Mouse (Mus musculus): ENCODE measurements at regions not wholly inside any gene's neighbourhood (a gene's known extent, or its start where the extent isn't known, plus 50 kb on each side); places are given as distances from the start of the nearest gene placed in this dataset.

DNA sequence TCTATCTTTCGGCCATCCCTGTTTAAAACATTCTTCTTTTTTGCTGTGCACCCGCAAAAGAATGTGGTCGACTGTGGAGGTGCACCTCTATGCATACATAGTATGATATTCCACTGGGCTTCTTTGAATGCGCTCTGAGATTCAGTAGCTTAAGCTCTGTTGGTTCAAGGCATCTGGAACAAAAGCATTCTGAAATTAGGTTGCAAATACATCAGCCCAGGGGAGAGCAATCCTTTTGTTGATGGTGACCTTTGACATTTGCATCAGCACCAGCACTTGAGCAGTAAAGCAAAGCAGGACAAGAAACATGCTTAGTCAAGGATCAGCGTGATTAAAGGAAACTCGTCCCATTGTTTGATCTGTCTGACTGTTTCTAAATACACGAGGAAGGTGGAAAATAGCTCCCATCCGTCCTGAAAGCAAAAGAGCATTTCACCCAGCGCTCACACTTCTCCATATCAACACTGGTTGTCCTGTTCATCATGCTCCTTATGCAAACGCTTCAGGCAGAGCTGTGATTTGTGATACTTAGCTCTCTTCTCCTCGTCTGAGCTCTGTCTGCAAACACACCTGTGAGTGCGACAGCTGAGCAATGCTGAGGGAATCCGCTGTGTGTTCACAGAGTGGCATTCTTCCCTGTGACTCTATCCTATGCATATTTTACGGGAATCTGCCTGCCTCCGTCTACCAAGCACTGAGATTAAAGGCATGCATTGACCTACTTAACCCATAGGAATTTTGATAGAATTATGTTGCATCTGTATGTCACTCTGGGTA is 67.4 kb upstream of the Dkk2 start:
- DNase-seq (ENCODE audit: low read depth, low spot score): no peak

DNA sequence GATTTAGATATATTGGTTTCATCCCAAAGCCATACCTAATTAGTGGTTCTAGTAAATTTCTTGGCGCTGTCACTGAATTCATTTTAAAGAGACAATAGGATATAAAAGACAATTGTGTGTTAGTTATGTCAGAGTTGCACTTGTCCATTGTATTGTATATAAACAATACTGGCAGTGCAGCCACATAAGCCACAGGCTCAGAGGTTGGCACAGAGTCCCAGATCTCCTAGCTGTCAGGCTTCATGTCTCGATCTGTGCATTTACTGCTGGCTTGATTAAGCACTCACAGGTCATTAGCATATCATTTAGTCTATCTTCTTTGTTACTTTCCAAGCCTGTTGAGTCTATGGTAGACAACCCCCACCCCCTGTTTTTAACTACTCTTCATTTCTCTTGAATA is 66.6 kb upstream of the Dkk2 start:
- no peak for DNase-seq (ENCODE audit: low read depth, low spot score)

DNA sequence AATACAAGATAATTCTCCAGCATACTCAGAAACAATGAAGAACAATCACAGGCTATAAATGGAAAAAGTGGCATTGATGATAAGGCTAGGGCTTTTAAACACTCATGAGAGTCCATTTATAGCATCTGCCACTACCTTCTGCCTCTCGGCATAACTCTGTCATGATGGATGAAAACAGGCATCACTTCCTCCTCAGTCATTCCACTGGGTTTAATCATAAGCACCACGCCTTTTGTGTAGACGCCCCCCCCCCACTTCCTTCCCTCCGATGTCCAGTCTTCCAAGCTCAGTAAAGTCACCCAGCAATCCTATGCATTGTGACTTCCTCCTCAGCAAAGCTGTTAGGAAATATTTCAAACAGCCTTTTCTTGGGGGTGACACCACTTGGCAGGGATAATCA is 63.1 kb upstream of the Dkk2 start:
- DNase-seq (ENCODE audit: low read depth, low spot score): no peak

DNA sequence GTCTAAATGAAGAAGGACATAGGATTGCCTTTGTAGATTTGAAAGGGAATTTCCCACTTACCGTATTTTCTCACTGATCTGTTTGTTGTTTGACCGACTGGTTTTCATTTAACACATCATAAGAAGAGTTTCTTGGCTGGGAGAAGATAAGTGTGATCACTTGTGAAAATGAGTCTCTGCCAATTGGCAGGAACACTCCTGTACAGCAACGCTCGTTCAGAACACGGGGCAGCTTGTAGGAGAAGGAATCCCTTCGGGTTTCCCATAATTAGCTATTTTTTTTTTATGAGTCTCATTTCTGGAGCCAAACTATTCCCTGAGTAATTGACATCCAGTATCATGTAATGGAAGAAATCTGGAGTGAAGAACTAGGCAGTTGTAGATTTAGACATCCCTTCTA is 61.8 kb upstream of the Dkk2 start:
- DNase-seq (ENCODE audit: low read depth, low spot score): no peak

DNA sequence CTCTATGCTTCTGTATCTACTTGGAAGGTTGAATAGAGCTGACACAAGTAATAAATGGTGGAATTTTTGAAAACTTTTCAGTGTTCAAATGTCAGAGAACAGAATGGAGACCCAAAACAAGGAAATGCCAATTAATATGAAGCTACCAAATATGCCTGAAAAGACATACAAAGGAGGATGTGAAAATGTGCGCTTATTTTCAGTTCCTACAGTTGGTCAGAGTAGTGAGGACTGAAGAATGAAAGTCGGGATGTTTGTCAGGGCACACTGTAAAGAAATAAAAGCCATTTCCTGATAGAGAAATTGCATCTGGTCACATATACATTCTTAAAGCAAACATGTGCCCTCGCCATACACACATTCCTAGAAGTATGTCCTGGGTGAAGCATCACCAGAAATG is 56.0 kb upstream of the Dkk2 start:
- DNase-seq (ENCODE audit: low read depth, low spot score): no peak

DNA sequence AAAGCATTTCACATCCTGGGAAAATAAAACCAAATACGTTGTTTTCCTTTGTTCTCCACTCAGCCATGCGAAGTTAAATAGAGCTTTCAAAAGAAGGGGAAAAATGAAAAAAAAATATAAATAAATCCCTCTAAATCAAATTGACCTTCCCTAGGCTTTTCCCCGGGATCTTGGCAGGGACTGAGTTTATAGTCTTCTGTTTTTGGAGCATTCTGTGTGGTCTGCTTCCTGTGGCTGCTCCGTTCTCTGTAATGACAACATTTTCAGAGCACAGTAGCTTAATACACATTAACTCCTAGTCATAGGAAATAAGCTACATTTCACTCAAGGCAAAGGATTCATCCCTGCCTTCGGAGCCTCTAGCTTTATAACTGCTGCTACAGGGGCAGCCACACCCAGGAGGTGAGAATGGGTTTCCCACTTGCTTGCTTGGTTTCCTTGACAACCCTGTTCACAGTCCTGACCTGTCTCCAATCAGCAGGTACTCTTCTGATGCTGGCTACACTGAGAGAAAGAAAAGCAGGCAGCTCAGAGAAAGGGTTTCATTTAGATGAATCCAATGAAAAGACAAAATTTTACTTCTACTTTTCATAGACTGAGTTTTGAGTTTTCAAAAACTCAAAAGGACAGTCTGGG is 51.9 kb upstream of the Dkk2 start:
- no peak for DNase-seq (ENCODE audit: low read depth, low spot score)

DNA sequence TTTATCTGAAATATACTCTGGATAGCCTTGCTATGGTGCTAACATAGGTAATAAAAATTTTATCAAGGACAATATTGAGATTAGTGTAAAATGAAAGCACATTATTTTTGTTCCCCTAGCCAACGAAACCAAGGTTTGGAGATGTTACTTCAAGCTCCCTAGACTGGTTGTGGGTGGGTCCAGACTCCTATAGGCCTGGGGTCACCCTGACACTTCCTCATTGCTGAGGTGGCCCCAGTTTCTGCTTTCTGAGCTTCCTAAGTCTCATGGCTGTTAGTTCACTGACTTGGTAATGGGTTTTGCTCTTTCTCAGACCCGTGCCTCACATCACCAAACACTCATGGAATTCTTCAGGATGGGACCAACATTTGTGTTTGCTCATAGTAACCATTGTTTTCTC is 49.9 kb upstream of the Dkk2 start:
- DNase-seq (ENCODE audit: low read depth, low spot score): no peak

Data from skeletal muscle tissue, adult 2 months (tissue).